7 mouse cellular contexts compared by ENCODE assay signal in genomic region chr8:84840248-84840999, GRCm38 (mm10). TPM values are rescaled to one million over a fixed set of nuclear protein-coding genes. Genes with fewer than 3 reads are reported as not detected.
DNase-seq lines count a peak whose midpoint lies in the region; ATAC-seq and TF ChIP-seq lines count a peak whose summit lies in the region.

Gene Rad23a, minus strand, starts transcription at chr8:84840665.

- peak within 1 kb of the TSS; percentile 78 for H3K4me2 ChIP-seq in intestine, postnatal 0 days (replicated peaks; ENCODE audit: low read depth)
- peak within 1 kb of the TSS; percentile 74 for H3K4me2 ChIP-seq in midbrain, embryonic 12.5 days (replicated peaks)

- peak within 1 kb of the TSS; percentile 97 for H3K27ac ChIP-seq in embryonic facial prominence, embryonic 10.5 days (replicated peaks)
- peak within 1 kb of the TSS; percentile 80 for H3K27ac ChIP-seq in intestine, postnatal 0 days (ENCODE audit: low read depth, low read length)
- H3K27ac ChIP-seq in midbrain, embryonic 12.5 days (replicated peaks) = peak within 1 kb of the TSS; percentile 86
- 0 out of 2 replicates have a peak within 1 kb of the TSS, but pooled peaks have one; percentile 17 for H3K27ac ChIP-seq in small intestine, adult 2 months (ENCODE audit: insufficient read depth, low read depth, low read length)

- DNase-seq in adrenal gland, postnatal 10 days = peak; percentile 93
- peak; percentile 95 for DNase-seq in embryonic facial prominence, embryonic 10.5 days (ENCODE audit: low spot score)
- peak; percentile 49 for DNase-seq in gonadal fat pad, adult 2 months (ENCODE audit: low read depth)
- DNase-seq in left cerebral cortex, postnatal 4 days = peak; percentile 93

- peak; percentile 94 for ATAC-seq in intestine, postnatal 0 days
- peak; percentile 96 for ATAC-seq in midbrain, embryonic 12.5 days (ENCODE audit: low FRiP score, low read depth)

- peaks cover 85% of the 10 kb centered on the region for H3K36me3 ChIP-seq in embryonic facial prominence, embryonic 10.5 days (replicated peaks)
- peaks cover 72% of the 10 kb centered on the region for H3K36me3 ChIP-seq in intestine, postnatal 0 days (ENCODE audit: control insufficient read depth, insufficient read depth)
- H3K36me3 ChIP-seq in midbrain, embryonic 12.5 days = peaks cover 76% of the 10 kb centered on the region
- peaks cover 70% of the 10 kb centered on the region for H3K36me3 ChIP-seq in small intestine, adult 2 months (ENCODE audit: control insufficient read depth, insufficient read depth, low read length)

- H3K9ac ChIP-seq in intestine, postnatal 0 days (ENCODE audit: low read depth, low read length) = peak within 1 kb of the TSS; percentile 73
- H3K9ac ChIP-seq in midbrain, embryonic 12.5 days (replicated peaks) = peak within 1 kb of the TSS; percentile 93

- intact Hi-C loops in left cerebral cortex, postnatal 4 days (cut with DNase I) = no loop called here

- H3K4me1 ChIP-seq in embryonic facial prominence, embryonic 10.5 days = peaks cover 64% of the 10 kb centered on the region
- H3K4me1 ChIP-seq in intestine, postnatal 0 days (replicated peaks; ENCODE audit: control insufficient read depth, insufficient read depth, low read length) = peaks cover 3% of the 10 kb centered on the region; the same call in 1 of the 2 replicates
- peaks cover 26% of the 10 kb centered on the region for H3K4me1 ChIP-seq in midbrain, embryonic 12.5 days
- peaks cover 7% of the 10 kb centered on the region; the same call in 1 of the 2 replicates for H3K4me1 ChIP-seq in small intestine, adult 2 months (ENCODE audit: control insufficient read depth, insufficient read depth, insufficient read length, low read length)

- 1% methylated on average over 55 of the region's 55 CpGs for WGBS in embryonic facial prominence, embryonic 10.5 days
- WGBS in intestine, postnatal 0 days = 0% methylated on average over 55 of the region's 55 CpGs
- under 1% methylated on average over 46 of the region's 55 CpGs for WGBS in midbrain, embryonic 12.5 days
- 1% methylated on average over 55 of the region's 55 CpGs for WGBS in small intestine, adult 2 months

- peak within 1 kb of the TSS; percentile 98 for H3K4me3 ChIP-seq in embryonic facial prominence, embryonic 10.5 days
- H3K4me3 ChIP-seq in intestine, postnatal 0 days (ENCODE audit: low read depth, low read length) = peak within 1 kb of the TSS; percentile 77
- peak within 1 kb of the TSS; percentile 94 for H3K4me3 ChIP-seq in midbrain, embryonic 12.5 days
- H3K4me3 ChIP-seq in small intestine, adult 2 months (ENCODE audit: low read depth, low read length) = peak within 1 kb of the TSS; percentile 79

- no peak for TF ChIP-seq CTCF in intestine, postnatal 0 days (IDR thresholded peaks at IDR 0.05; ENCODE audit: low read depth)
- TF ChIP-seq CTCF in small intestine, adult 2 months (IDR thresholded peaks at IDR 0.05; ENCODE audit: extremely low read depth, insufficient read length, insufficient replicate concordance, low read depth, low read length) = no peak

- peak; percentile 52; the same call in 1 of the 2 replicates for TF ChIP-seq POLR2A in small intestine, adult 2 months (IDR thresholded peaks at IDR 0.05; ENCODE audit: low read depth, low read length)

- H3K27me3 ChIP-seq in embryonic facial prominence, embryonic 10.5 days (replicated peaks; ENCODE audit: low read depth, poor library complexity, severe bottlenecking) = no peaks in the 10 kb centered on the region
- no peaks in the 10 kb centered on the region for H3K27me3 ChIP-seq in intestine, postnatal 0 days (replicated peaks; ENCODE audit: control insufficient read depth, insufficient read depth, low read length)
- H3K27me3 ChIP-seq in midbrain, embryonic 12.5 days = no peaks in the 10 kb centered on the region
- H3K27me3 ChIP-seq in small intestine, adult 2 months (ENCODE audit: control insufficient read depth, insufficient read depth, low read length) = no peaks in the 10 kb centered on the region

- no peaks in the 10 kb centered on the region for H3K9me3 ChIP-seq in embryonic facial prominence, embryonic 10.5 days
- H3K9me3 ChIP-seq in intestine, postnatal 0 days (ENCODE audit: control insufficient read depth) = no peaks in the 10 kb centered on the region
- no peaks in the 10 kb centered on the region for H3K9me3 ChIP-seq in midbrain, embryonic 12.5 days

RNA-seq across cellular contexts. Expression of gene Rad23a, which starts in this region (rescaled TPM):
- total RNA-seq in adrenal gland, postnatal 10 days (2021) = 100 to 1,000 TPM in 1 of 2 experiments, 10 to 100 TPM in 1; 89.4 to 108 TPM
- 112 and 122 TPM in 2 replicates for polyA plus RNA-seq in embryonic facial prominence, embryonic 10.5 days (2016; fragmentation: Nextera tagmentation; extraction: Ambion mirVana)
- polyA plus RNA-seq in gonadal fat pad, adult 2 months (2012; rRNA removed) = 75.1 and 88.9 TPM in 2 replicates
- polyA plus RNA-seq in intestine, postnatal 0 days (2015; fragmentation: Nextera tagmentation; extraction: Ambion mirVana) = 67.8 and 74.2 TPM in 2 replicates
- total RNA-seq in left cerebral cortex, postnatal 4 days (2021) = 10 to 100 TPM; 44.1 to 49.7 TPM
- polyA plus RNA-seq in midbrain, embryonic 12.5 days (2016; fragmentation: Nextera tagmentation; extraction: Ambion mirVana) = 104 and 110 TPM in 2 replicates
- 26.4 and 47.5 TPM in 2 replicates for polyA plus RNA-seq in small intestine, adult 2 months (2012; rRNA removed)

Comparison
In these comparisons a context has a peak if more than half of its experiments do, and no peak if none do; other contexts are left out.
1. Peak in every context shown above with its lines: DNase-seq, ATAC-seq, H3K4me3 ChIP-seq and H3K27ac ChIP-seq.
2. H3K27ac ChIP-seq: peak in every context shown above with its lines; median percentile 97 in embryonic facial prominence, embryonic 10.5 days; 86 in midbrain, embryonic 12.5 days; 80 in intestine, postnatal 0 days; 17 in small intestine, adult 2 months.